Mouse (Mus musculus) heart, adult 2 months (tissue): ENCODE data around the gene Casd1. TPM values are rescaled to one million over a fixed set of nuclear protein-coding genes. Genes with fewer than 3 reads are reported as not detected.
"Not testable (repeated sequence)": the region's sequence is repeated elsewhere in the genome, so short reads cannot be mapped to it uniquely, and the experiment has no call there.

Experiments
- DNase-seq, 2 experiments: peaks; one replicate each; pipeline ENCODE4 v3.0.0; 2021
- H3K27ac ChIP-seq: fragments of 200-600 bp; 2 replicates; pipeline ENCODE4 v1.8.1; 2022
- H3K27me3 ChIP-seq: fragments of 200-500 bp; 2 replicates; pipeline ENCODE4 v1.6.1; 2012; ENCODE audit warnings: mild to moderate bottlenecking, low read length, inconsistent platforms, mixed read lengths; ENCODE audit not compliant: control insufficient read depth, insufficient read depth
- H3K36me3 ChIP-seq: fragments of 200-500 bp; 2 replicates; pipeline ENCODE4 v1.6.1; 2012; ENCODE audit warnings: low read length, inconsistent platforms; ENCODE audit not compliant: control insufficient read depth, insufficient read depth
- H3K4me1 ChIP-seq: fragments of 200-500 bp; 2 replicates; pipeline ENCODE4 v1.6.1; 2011; ENCODE audit warnings: low read length; ENCODE audit not compliant: control insufficient read depth, insufficient read depth
- H3K4me3 ChIP-seq: fragments of 200-600 bp; 2 replicates; pipeline ENCODE4 v1.8.1; 2022
- H3K79me2 ChIP-seq: fragments of 200-500 bp; replicated peaks from 2 replicates; pipeline ENCODE4 v1.6.1; 2012; ENCODE audit warnings: mild to moderate bottlenecking, inconsistent platforms, low read length, moderate library complexity, mixed read lengths; ENCODE audit not compliant: control insufficient read depth, insufficient read depth
- H3K9ac ChIP-seq: fragments of 200-500 bp; 2 replicates; pipeline ENCODE4 v1.6.1; 2012; ENCODE audit warnings: low read depth, mild to moderate bottlenecking, control low read depth, inconsistent platforms, low read length, mixed read lengths
- CTCF ChIP-seq: fragments of 200-600 bp; IDR thresholded peaks from 2 replicates; pipeline ENCODE4 v1.8.1; 2022; ENCODE audit warnings: antibody characterized with exemption, mild to moderate bottlenecking, moderate library complexity
- EP300 ChIP-seq: fragments of 200-500 bp; IDR thresholded peaks from 2 replicates; pipeline ENCODE4 v1.6.1; 2011; ENCODE audit warnings: low read depth, low read length, control low read depth; ENCODE audit not compliant: insufficient read depth
- POLR2A ChIP-seq: fragments of 200-500 bp; IDR thresholded peaks from 2 replicates; pipeline ENCODE4 v1.6.1; 2011; ENCODE audit warnings: mild to moderate bottlenecking, low read depth, low read length, control low read depth; ENCODE audit not compliant: insufficient read depth
- WGBS: fragments of 180-500 bp; shearing (Covaris S2); methylation state at CpG from one replicate; pipeline ENCODE4 v1.1.7; 2018; 5-methylcytosine and 5-hydroxymethylcytosine counted together
- intact Hi-C: fragments of 180-260 bp; cut with DNase I; formaldehyde crosslinking; loops from one replicate; pipeline ENCODE4 v1.15.1; 2025
- polyA plus RNA-seq: library from polyadenylated mRNA; depleted of rRNA; stranded (reverse); fragments of >200 nt; gene quantifications from 2 replicates; pipeline ENCODE4 v1.2.3, GENCODE M21; 2012
- total RNA-seq, 2 experiments: library from RNA; stranded (reverse); gene quantifications; 2 replicates each; pipeline ENCODE4 v1.2.3; 2021

The Casd1 gene
- total and polyA plus RNA-seq, 3 experiments: 12.3 to 26.4 (median 26.1) TPM

DNA sequence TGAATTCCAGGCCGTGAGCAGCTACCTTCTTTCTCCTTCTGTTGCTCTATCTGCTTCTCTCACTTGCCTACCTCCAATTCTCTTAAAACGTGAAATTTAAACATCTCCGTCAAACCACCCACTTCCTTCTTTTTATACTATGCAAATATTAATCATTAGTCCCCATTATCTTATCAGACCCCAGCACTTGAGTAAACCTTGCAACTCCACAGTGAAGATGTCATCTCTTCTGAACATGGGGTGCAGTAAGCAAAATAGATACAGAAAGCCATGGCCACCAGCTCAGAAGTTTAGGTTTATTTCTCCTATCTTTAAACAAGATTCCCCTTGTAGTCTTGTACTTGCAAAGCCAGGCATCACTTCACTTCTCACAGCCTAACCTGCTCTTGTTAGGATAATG lies 46.7 kb downstream of the Casd1 start:
- H3K9ac ChIP-seq: no peak overlapping the region
- no peaks in the 10 kb centered on the region for H3K79me2 ChIP-seq
- H3K4me1 ChIP-seq: no peaks in the 10 kb centered on the region
- no peaks in the 10 kb centered on the region for H3K27me3 ChIP-seq
- 72% methylated on average over 3 of the region's 3 CpGs for WGBS
- intact Hi-C loops: no loop called here
- TF ChIP-seq EP300: no peak
- TF ChIP-seq CTCF: no peak
- no peak for TF ChIP-seq POLR2A
- H3K4me3 ChIP-seq: no peak overlapping the region
- no peak for DNase-seq
- no peak overlapping the region for H3K27ac ChIP-seq
- H3K36me3 ChIP-seq: no peaks in the 10 kb centered on the region

DNA sequence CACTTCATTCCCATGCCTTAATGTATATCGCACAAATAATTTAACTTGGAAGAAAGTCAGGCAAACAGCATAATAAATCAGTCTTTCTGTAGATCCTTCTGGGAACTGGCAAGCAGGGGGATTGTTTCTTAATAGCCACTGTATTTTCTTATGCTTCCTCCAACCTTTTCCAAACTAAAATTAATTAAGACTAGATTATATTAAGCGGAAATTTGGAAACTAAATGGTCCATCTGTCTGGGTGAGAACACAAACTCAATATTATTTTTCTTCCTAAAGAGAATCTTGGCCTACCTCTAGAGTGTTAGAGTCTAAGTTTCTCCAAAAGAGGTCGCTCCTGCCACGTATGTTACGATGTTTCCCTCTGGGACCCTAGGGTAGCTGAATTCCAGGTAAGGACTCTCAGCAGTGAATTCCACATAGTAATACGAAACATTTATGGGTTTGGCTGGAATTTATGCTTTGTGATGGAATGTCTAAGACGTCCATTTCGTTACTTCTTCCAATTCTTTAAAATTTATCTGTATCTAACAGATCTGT lies 52.0 kb downstream of the Casd1 start:
- no peak overlapping the region for H3K27ac ChIP-seq
- intact Hi-C loops: no loop called here
- H3K36me3 ChIP-seq: no peaks in the 10 kb centered on the region
- H3K4me3 ChIP-seq: no peak overlapping the region
- DNase-seq: no peak
- no peaks in the 10 kb centered on the region for H3K27me3 ChIP-seq
- H3K9ac ChIP-seq: no peak overlapping the region
- WGBS: 87% methylated on average over 8 of the region's 8 CpGs
- TF ChIP-seq CTCF (peak; percentile 41), POLR2A (no peak)
- no peaks in the 10 kb centered on the region for H3K79me2 ChIP-seq
- H3K4me1 ChIP-seq: no peaks in the 10 kb centered on the region

DNA sequence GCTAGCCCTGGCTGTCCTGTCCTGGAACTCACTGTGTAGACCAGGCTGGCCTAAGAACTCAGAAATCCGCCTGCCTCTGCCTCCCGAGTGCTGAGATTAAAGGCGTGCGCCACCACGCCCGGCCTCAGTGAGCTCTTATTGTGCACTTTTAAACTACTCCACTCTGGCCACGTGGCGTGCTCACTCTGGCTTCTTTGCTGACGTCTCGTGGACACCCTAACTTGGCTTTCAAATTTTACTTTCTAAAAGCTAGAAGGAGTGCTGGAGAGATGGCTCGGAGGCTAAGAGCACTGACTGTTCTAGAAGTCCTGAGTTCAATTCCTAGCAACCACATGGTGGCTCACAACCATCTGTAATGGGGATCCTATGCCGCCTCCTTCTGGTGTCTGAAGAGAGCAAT lies 53.1 kb downstream of the Casd1 start:
- 98% methylated on average over 12 of the region's 12 CpGs for WGBS
- DNase-seq, H3K9ac ChIP-seq, H3K27me3 ChIP-seq, H3K4me1 ChIP-seq, H3K36me3 ChIP-seq, H3K4me3 ChIP-seq, H3K27ac ChIP-seq, H3K79me2 ChIP-seq, intact Hi-C loops: not testable (repeated sequence)

DNA sequence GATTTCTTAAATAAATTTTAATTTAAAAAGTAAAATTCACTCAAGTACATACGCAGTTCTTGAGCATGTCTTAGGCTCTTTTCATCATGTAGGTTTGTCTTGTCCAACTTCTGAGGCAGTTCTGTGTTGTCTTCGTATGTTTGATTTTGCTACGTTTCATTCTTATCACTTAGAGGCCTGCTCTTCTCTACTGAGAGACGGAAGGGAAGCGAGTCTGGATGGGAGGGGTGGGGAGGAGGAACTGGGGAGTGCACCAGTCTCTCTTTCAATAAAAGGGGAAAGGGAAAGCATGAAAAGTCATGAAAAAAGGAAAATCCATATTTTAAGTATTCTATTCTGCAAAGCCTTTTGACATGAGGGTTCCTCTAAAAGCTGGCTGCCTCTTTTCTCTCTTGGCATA lies 54.8 kb downstream of the Casd1 start:
- Histone ChIP-seq H3K4me3 (no peak overlapping the region), H3K36me3 (no peaks in the 10 kb centered on the region), H3K27me3 (no peaks in the 10 kb centered on the region), H3K4me1 (no peaks in the 10 kb centered on the region), H3K9ac (no peak overlapping the region), H3K79me2 (no peaks in the 10 kb centered on the region), H3K27ac (no peak overlapping the region)
- TF ChIP-seq CTCF (no peak), POLR2A (no peak), EP300 (no peak)
- 41% methylated on average over 5 of the region's 5 CpGs for WGBS
- DNase-seq: no peak
- intact Hi-C loops: no loop called here

DNA sequence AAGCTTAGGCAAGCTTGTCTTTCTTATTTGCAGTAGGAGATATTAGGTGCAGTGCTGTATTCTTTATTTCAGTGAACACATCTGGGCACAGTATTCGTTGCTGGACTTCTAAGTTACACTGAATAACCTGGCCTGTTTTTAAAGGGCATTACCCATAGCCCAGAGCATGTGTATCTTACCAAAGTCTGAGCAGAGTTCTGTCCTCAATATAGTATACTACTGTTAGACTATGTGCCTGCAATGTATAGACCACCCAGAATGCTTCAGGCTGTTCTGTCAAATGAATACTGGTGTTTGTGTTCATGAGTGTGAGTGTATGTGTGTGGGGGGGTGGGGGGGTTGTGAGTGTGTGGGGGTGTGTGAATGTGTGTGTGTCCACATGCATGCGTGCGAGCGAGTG lies 55.3 kb downstream of the Casd1 start:
- Histone ChIP-seq H3K9ac (no peak overlapping the region), H3K27me3 (no peaks in the 10 kb centered on the region), H3K4me3 (no peak overlapping the region), H3K27ac (no peak overlapping the region), H3K79me2 (no peaks in the 10 kb centered on the region), H3K36me3 (no peaks in the 10 kb centered on the region), H3K4me1 (no peaks in the 10 kb centered on the region)
- TF ChIP-seq POLR2A: no peak
- no peak for TF ChIP-seq EP300
- WGBS: 93% methylated on average over 4 of the region's 4 CpGs
- no peak for DNase-seq
- intact Hi-C loops: no loop called here

DNA sequence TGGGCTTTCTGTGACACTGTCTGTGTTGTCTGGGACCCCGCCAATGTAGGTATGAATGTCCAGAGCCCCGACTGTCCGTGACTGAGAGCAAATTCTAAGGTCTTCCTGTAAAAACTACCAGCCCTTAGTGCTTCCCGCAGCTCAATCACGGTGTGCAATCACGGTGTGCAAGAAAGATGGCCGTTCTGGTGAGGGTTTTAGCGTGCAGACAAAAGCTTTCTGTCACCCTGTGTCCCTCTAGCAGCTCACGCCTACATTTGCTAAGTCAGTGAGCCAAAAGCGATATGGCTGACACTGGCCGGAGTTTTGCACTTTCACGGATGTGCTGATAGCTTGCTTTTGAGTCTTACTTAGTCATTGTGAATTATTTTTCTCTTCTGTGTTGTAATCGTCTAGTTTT lies 58.2 kb downstream of the Casd1 start:
- TF ChIP-seq EP300 (no peak), POLR2A (no peak), CTCF (no peak)
- no peak overlapping the region for H3K4me3 ChIP-seq
- H3K4me1 ChIP-seq: no peaks in the 10 kb centered on the region
- no peaks in the 10 kb centered on the region for H3K36me3 ChIP-seq
- no peak overlapping the region for H3K9ac ChIP-seq
- DNase-seq: no peak
- H3K79me2 ChIP-seq: no peaks in the 10 kb centered on the region
- H3K27ac ChIP-seq: no peak overlapping the region
- intact Hi-C loops: no loop called here
- H3K27me3 ChIP-seq: no peaks in the 10 kb centered on the region
- 79% methylated on average over 13 of the region's 13 CpGs for WGBS

DNA sequence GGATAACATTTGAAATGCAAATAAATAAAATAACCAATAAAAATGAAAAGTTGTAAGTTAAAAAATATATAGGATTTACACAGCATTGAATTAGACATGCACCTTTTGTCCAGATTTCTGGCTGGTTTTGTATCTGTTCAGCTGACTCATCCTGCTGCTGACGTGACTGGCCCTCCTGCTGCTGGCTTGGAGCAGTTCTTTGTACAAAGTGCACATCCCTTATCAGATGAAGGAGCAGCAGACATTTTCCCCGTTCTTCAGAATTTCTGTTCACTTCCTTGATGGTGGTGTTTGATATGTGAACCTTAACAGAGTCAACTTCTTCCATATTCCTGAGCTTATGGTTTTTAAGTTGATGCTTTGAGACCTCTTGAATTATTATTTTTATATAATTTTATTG lies 62.9 kb downstream of the Casd1 start:
- intact Hi-C loops: no loop called here

More for the DNA sequence above, 62.9 kb downstream of the Casd1 start:
- no peaks in the 10 kb centered on the region for H3K4me1 ChIP-seq
- WGBS: 48% methylated on average over 2 of the region's 2 CpGs
- no peak overlapping the region for H3K4me3 ChIP-seq
- TF ChIP-seq CTCF (no peak), POLR2A (no peak), EP300 (no peak)
- H3K36me3 ChIP-seq: no peaks in the 10 kb centered on the region
- H3K27ac ChIP-seq: no peak overlapping the region
- no peak overlapping the region for H3K9ac ChIP-seq
- DNase-seq: no peak
- H3K79me2 ChIP-seq: no peaks in the 10 kb centered on the region
- no peaks in the 10 kb centered on the region for H3K27me3 ChIP-seq
